Mouse (Mus musculus): ENCODE measurements around the gene Tnfaip8l3.

Gene Tnfaip8l3

DNA sequence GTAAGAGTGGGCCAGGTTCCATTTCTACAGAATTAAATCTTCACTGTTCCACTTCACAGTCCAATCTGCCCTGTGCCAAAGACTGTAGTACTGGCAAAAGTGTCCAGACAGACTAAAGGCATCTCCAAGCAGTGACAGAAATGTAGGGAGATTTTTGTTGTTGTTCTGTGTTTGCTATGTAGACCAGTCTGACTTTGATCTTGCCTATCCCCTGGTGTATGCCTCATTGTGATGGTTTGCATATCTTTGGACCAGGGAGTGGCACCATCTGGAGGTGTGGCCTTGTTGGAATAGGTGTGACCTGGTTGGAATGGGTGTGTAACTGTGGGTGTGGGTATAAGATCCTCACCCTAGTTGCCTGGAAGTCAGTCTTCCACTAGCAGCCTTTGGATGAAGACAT, 75.6 kb downstream of the Tnfaip8l3 start:
- intact Hi-C loops (cut with DNase I) = loop anchor here (5.0 kb wide), 1 partner anchor 345 kb away; no protein-coding TSS in a partner anchor

DNA sequence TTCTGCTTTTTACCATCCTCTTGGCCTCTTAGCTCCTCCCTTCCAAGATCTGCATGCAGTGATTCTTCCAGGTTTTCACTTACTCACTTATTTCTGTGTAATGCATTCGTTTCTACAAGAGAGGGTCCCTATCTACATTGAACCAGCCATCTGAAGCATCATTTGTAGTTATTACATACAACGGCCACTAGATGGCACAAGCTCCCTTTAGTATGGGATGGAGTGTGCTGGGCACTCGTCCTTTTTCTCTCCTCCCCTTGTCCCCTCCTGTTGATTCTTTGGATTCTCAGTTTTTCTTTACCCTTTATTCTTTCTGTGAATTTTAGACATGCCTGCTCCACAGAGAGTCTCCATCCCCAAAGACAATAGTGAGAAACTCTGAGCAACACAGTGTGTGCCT, 77.3 kb downstream of the Tnfaip8l3 start:
- intact Hi-C loops (cut with DNase I) = loop anchor here (2.0 to 5.0 kb wide), 2 partner anchors 122 to 346 kb away; no protein-coding TSS in a partner anchor

GRCm38 (mm10) chr9:53986972-53987371, 81.2 kb downstream of the Tnfaip8l3 start:
- intact Hi-C loops (cut with DNase I) = loop anchor here (10.0 kb wide), 3 partner anchors 52 to 162 kb away; no protein-coding TSS in a partner anchor

- intact Hi-C loops (cut with DNase I) = loop anchor here (10.0 kb wide), 3 partner anchors 50 to 160 kb away; no protein-coding TSS in a partner anchor
Observed at GRCm38 (mm10) chr9:53984868-53985267, 83.3 kb downstream of the Tnfaip8l3 start.

DNA sequence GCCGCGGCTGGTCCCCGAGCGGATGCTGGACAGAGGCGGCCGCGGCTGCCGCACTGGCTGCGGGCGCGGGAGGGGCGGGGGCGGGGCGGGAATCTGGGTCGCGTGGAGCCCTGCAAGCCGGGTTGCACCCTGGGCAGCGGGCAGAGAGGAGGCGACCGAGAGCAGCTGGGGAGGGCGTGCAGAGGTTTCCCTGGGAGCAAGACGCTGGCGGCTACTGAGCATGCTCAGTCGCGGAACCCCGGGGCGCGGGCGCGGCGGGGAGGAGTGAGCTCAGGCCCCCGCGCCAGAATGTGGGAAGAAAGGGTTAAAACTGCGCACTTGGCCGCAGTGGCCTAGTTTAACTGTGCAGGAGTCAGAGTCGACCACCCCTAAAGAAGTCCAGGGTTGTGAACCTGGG, 93.1 kb downstream of the Tnfaip8l3 start, which contains the start of gene Elmod1:
TSS of gene Elmod1 (minus strand) at position 180 of the 397 bp plus-strand sequence.
- intact Hi-C loops (cut with DNase I) = no loop called here

- intact Hi-C loops (cut with DNase I) = no loop called here
Observed at GRCm38 (mm10) chr9:53974328-53975121, 93.7 kb downstream of the Tnfaip8l3 start.

DNA sequence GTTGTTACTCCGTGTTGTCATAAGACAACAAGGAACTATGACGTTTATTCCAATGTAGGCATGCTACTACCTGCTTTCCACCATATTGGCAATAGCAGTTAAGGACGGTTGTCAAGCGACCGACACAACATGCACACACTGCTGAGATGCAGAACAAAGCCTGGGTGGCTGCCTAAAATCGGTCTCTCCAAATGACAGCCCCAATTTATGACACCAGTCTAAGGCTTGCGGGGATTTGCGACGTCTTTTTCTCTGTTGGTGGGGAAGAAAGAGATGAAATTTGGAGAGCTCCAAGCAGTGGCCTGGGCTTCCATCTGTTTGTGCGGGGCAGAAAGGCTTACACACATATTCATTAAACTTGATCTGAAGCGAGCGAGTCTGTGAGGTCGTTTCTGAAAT, 94.3 kb downstream of the Tnfaip8l3 start:
- intact Hi-C loops (cut with DNase I) = no loop called here
